Mouse (Mus musculus): Measurements from ENCODE around the gene Wdr83. TPM values are rescaled to one million over a fixed set of nuclear protein-coding genes. Genes with fewer than 3 reads are reported as not detected.
"Not testable (repeated sequence)": the region's sequence is repeated elsewhere in the genome, so short reads cannot be mapped to it uniquely, and the experiment has no call there.

Gene Wdr83
- 21.1 and 21.4 TPM in 2 replicates for polyA plus RNA-seq (2012; rRNA removed)

DNA sequence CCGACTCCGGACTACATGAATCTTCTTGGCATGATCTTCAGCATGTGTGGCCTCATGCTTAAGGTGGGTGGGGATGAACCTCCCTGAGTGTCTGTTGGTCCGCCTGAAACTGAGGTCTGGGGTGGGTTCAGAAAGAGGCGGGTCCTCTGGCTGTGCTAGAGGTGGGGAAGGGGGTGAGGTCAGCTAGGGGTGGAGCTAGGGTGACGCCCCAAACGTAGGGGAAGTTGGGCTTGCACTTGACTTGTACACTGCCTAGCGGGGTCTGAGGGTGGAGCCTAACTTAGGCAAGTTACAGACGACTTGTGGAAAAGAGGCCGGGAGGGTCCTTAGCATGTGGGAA is at the start of gene Wdr83:
TSS of gene Wdr83 (minus strand) at position 91 of the 340 bp plus-strand sequence.
- TF ChIP-seq POLR2A (IDR thresholded peaks at IDR 0.05; ENCODE audit: control insufficient read depth, low read depth, low read length) (0 out of 2 replicates have a peak, but pooled peaks have one; percentile 7), CTCF (IDR thresholded peaks at IDR 0.05; ENCODE audit: control insufficient read depth, insufficient read depth, insufficient replicate concordance, low read depth, low read length) (no peak)

DNA sequence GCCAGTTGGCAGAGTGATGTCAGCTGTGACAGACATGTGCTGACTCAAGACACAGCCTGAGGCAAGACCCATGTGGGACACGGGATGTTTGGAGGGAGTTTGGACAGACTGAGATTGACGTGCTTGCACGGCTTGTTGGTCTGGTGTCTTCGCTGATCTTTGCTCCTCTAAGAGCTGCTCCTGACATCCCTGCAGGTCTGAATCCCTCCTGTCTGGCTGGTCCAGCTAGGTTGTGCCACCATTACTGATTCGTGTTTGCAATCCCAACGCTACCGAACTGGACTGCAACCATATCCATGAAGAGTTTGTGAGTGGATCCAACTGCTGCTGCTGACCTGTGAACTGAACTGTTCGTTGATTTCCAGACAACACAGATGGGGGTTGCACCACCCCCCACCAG is 42.6 kb upstream of the Wdr83 start:
- no peaks in the 10 kb centered on the region for H3K27me3 ChIP-seq (ENCODE audit: control insufficient read depth, insufficient read depth, low read length)
- no peaks in the 10 kb centered on the region for H3K36me3 ChIP-seq (ENCODE audit: control insufficient read depth, insufficient read depth, low read length)

More for the DNA sequence above, at the start of gene Wdr83:
- H3K4me3 ChIP-seq (ENCODE audit: control insufficient read depth, low read depth, low read length), result peak within 1 kb of the TSS; percentile 93
- H3K27ac ChIP-seq (ENCODE audit: control insufficient read depth, insufficient read depth, low read depth, low read length), result peak within 1 kb of the TSS; percentile 80
- H3K36me3 ChIP-seq (ENCODE audit: control insufficient read depth, insufficient read depth, low read length), result no peaks in the 10 kb centered on the region
- H3K27me3 ChIP-seq (ENCODE audit: control insufficient read depth, insufficient read depth, low read length), result no peaks in the 10 kb centered on the region
- H3K4me1 ChIP-seq (ENCODE audit: control insufficient read depth, insufficient read depth, low read length), result peaks cover 18% of the 10 kb centered on the region

DNA sequence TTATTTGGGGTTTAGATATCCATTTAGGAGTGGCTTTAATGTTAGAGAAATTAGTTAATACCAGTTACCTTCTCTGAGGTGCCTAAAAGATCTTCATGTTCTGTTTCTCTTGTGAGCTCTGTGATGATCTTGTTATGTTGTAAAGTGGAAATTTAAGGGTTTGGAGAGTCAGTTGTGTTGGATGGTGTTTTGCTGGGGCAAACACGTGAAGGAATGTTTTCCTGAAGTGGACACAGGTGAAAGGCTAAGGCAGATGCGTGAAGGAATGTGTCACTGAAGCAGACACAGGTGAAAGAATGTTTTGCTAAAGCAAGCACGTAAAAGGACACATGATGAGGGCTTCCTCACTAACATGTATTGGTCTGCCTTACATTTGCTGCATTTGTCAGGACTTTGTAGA is 41.9 kb upstream of the Wdr83 start, which contains the start of gene Zfp791:
TSS of gene Zfp791 (minus strand) at position 101 of the 400 bp plus-strand sequence.
- no peaks in the 10 kb centered on the region for H3K36me3 ChIP-seq (ENCODE audit: control insufficient read depth, insufficient read depth, low read length)
- TF ChIP-seq POLR2A (IDR thresholded peaks at IDR 0.05; ENCODE audit: control insufficient read depth, low read depth, low read length) (no peak), CTCF (IDR thresholded peaks at IDR 0.05; ENCODE audit: control insufficient read depth, insufficient read depth, insufficient replicate concordance, low read depth, low read length) (no peak)
- H3K4me1 ChIP-seq (ENCODE audit: control insufficient read depth, insufficient read depth, low read length), result no peaks in the 10 kb centered on the region
- H3K4me3 ChIP-seq (ENCODE audit: control insufficient read depth, low read depth, low read length), result no peak within 1 kb of the TSS
- H3K27me3 ChIP-seq (ENCODE audit: control insufficient read depth, insufficient read depth, low read length), result no peaks in the 10 kb centered on the region
- no peak within 1 kb of the TSS for H3K27ac ChIP-seq (ENCODE audit: control insufficient read depth, insufficient read depth, low read depth, low read length)

More for the DNA sequence above, 42.6 kb upstream of the Wdr83 start:
- no peak overlapping the region for H3K27ac ChIP-seq (ENCODE audit: control insufficient read depth, insufficient read depth, low read depth, low read length)
- H3K4me1 ChIP-seq (ENCODE audit: control insufficient read depth, insufficient read depth, low read length), result no peaks in the 10 kb centered on the region
- no peak for TF ChIP-seq CTCF (IDR thresholded peaks at IDR 0.05; ENCODE audit: control insufficient read depth, insufficient read depth, insufficient replicate concordance, low read depth, low read length)
- TF ChIP-seq POLR2A (IDR thresholded peaks at IDR 0.05; ENCODE audit: control insufficient read depth, low read depth, low read length), result no peak
- no peak overlapping the region for H3K4me3 ChIP-seq (ENCODE audit: control insufficient read depth, low read depth, low read length)

DNA sequence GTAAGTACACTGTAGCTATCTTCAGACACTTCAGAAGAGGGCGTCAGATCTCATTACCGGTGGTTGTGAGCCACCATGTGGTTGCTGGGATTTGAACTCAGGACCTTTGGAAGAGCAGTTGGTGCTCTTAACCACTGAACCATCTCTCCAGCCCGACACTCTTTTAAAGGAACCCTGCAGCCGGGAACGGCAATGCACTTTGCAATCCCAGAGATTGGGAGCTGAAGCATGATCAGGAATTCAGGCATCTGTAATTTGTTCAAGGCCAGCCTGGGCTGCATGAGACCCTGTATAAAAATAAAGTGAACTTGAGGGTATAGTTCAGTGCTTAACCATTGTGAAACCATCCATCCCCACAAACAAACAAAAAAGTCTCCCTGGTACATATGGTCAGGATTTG is 39.1 kb upstream of the Wdr83 start:
- H3K27ac ChIP-seq (ENCODE audit: control insufficient read depth, insufficient read depth, low read depth, low read length); H3K36me3 ChIP-seq (ENCODE audit: control insufficient read depth, insufficient read depth, low read length); H3K4me1 ChIP-seq (ENCODE audit: control insufficient read depth, insufficient read depth, low read length); H3K4me3 ChIP-seq (ENCODE audit: control insufficient read depth, low read depth, low read length); H3K27me3 ChIP-seq (ENCODE audit: control insufficient read depth, insufficient read depth, low read length): not testable (repeated sequence)

- no peaks in the 10 kb centered on the region for H3K4me1 ChIP-seq (ENCODE audit: control insufficient read depth, insufficient read depth, low read length)
- H3K27me3 ChIP-seq (ENCODE audit: control insufficient read depth, insufficient read depth, low read length), result no peaks in the 10 kb centered on the region
- TF ChIP-seq CTCF (IDR thresholded peaks at IDR 0.05; ENCODE audit: control insufficient read depth, insufficient read depth, insufficient replicate concordance, low read depth, low read length), result no peak
- TF ChIP-seq POLR2A (IDR thresholded peaks at IDR 0.05; ENCODE audit: control insufficient read depth, low read depth, low read length), result no peak
- peak overlapping the region; percentile 79 for H3K4me3 ChIP-seq (ENCODE audit: control insufficient read depth, low read depth, low read length)
- no peaks in the 10 kb centered on the region for H3K36me3 ChIP-seq (ENCODE audit: control insufficient read depth, insufficient read depth, low read length)
- no peak overlapping the region for H3K27ac ChIP-seq (ENCODE audit: control insufficient read depth, insufficient read depth, low read depth, low read length)
These were observed 38.2 kb upstream of the Wdr83 start for GRCm38 (mm10) chr8:85119052-85119981.

GRCm38 (mm10) chr8:85116984-85117383 is 35.9 kb upstream of the Wdr83 start:
- TF ChIP-seq POLR2A (IDR thresholded peaks at IDR 0.05; ENCODE audit: control insufficient read depth, low read depth, low read length) (no peak), CTCF (IDR thresholded peaks at IDR 0.05; ENCODE audit: control insufficient read depth, insufficient read depth, insufficient replicate concordance, low read depth, low read length) (no peak)
- H3K36me3 ChIP-seq (ENCODE audit: control insufficient read depth, insufficient read depth, low read length), result no peaks in the 10 kb centered on the region
- H3K27me3 ChIP-seq (ENCODE audit: control insufficient read depth, insufficient read depth, low read length), result no peaks in the 10 kb centered on the region
- H3K4me3 ChIP-seq (ENCODE audit: control insufficient read depth, low read depth, low read length), result no peak overlapping the region
- H3K27ac ChIP-seq (ENCODE audit: control insufficient read depth, insufficient read depth, low read depth, low read length), result no peak overlapping the region
- peaks cover 5% of the 10 kb centered on the region for H3K4me1 ChIP-seq (ENCODE audit: control insufficient read depth, insufficient read depth, low read length)

DNA sequence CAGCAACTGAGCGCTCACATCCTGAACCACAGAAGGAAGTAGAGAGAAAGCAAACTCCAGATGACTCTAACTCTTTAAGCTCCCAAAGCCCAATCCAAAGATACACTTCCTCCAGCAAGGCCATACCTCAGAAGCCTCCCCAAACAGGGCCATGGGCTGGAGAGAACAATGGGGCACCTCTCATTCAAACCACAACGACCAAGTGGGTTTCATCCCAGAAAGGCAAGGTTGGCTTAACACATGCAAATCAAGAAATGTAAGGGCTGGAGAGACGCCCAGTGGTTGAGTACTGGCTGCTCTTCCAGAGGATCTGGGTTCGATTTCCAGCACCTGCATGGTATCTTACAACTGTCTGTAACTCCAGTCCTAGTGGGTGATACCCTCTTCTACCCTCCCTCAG is 34.4 kb upstream of the Wdr83 start:
- Histone ChIP-seq H3K4me1 (ENCODE audit: control insufficient read depth, insufficient read depth, low read length) (peaks cover 6% of the 10 kb centered on the region), H3K4me3 (ENCODE audit: control insufficient read depth, low read depth, low read length) (no peak overlapping the region), H3K36me3 (ENCODE audit: control insufficient read depth, insufficient read depth, low read length) (no peaks in the 10 kb centered on the region), H3K27ac (ENCODE audit: control insufficient read depth, insufficient read depth, low read depth, low read length) (no peak overlapping the region), H3K27me3 (ENCODE audit: control insufficient read depth, insufficient read depth, low read length) (no peaks in the 10 kb centered on the region)
- TF ChIP-seq CTCF (IDR thresholded peaks at IDR 0.05; ENCODE audit: control insufficient read depth, insufficient read depth, insufficient replicate concordance, low read depth, low read length) (no peak), POLR2A (IDR thresholded peaks at IDR 0.05; ENCODE audit: control insufficient read depth, low read depth, low read length) (no peak)

Measured in testis, adult 2 months (tissue).